8 mouse cellular contexts compared by ENCODE assay signal in the genomic region with DNA sequence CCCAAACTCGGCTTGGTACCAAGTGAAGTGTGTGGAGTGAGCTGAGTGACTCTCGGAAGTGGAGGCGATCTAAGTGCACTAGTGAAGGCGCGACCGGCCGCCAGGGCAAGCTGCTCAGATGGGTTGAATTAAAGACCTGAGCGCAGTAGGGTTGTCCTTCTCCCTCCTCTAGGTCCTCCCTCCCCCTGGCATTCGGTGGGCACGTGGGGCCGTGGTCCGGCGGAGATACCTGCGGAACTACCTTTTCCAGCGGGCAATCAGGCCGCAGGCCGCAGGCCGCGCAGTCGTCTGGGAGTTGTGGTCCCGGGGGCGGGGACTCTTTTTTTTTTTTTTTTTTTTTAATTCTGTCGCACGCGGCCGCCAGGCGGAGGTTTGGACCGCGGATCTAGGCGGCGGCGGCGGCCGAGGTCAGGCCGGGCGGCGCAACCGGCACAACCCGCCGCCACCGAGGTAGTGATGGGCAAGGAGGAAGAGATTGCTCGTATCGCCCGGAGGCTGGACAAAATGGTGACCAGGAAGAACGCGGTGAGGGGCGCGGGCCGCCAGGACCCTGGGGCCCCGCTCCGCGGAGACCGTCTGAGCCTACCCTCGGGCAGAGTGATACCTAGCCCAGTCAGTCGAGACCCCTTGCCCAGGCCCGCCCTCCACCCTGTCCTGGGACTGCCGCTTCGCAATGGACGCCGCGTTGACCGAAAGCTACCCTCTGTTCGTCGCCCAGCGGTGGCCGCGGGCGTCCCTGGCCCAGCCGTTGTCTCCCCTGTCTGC. TPM values are rescaled to one million over a fixed set of nuclear protein-coding genes. Genes with fewer than 3 reads are reported as not detected.
DNase-seq lines count a peak whose midpoint lies in the region; ATAC-seq and TF ChIP-seq lines count a peak whose summit lies in the region.

Gene Tcea2 (plus strand): TSS at position 360 of the 765 bp plus-strand sequence.

- TF ChIP-seq CTCF in bone marrow macrophage, adult 2 months (IDR thresholded peaks at IDR 0.05; ENCODE audit: low read depth, low read length): no peak
- no peak; the same call in 1 of the 2 replicates for TF ChIP-seq CTCF in testis, adult 2 months (IDR thresholded peaks at IDR 0.05; ENCODE audit: control insufficient read depth, insufficient read depth, insufficient replicate concordance, low read depth, low read length)

- H3K27me3 ChIP-seq in forebrain, embryonic 10.5 days (ENCODE audit: poor library complexity, severe bottlenecking): peaks cover 18% of the 10 kb centered on the region
- H3K27me3 ChIP-seq in heart, embryonic 15.5 days: no peaks in the 10 kb centered on the region
- peaks cover 21% of the 10 kb centered on the region for H3K27me3 ChIP-seq in liver, embryonic 15.5 days
- H3K27me3 ChIP-seq in neural tube, embryonic 11.5 days (ENCODE audit: control insufficient read depth, insufficient read depth, low read length): no peaks in the 10 kb centered on the region
- no peaks in the 10 kb centered on the region for H3K27me3 ChIP-seq in testis, adult 2 months (ENCODE audit: control insufficient read depth, insufficient read depth, low read length)

- H3K9me3 ChIP-seq in forebrain, embryonic 10.5 days: no peaks in the 10 kb centered on the region
- H3K9me3 ChIP-seq in heart, embryonic 15.5 days (replicated peaks): no peaks in the 10 kb centered on the region
- no peaks in the 10 kb centered on the region for H3K9me3 ChIP-seq in liver, embryonic 15.5 days (replicated peaks)
- no peaks in the 10 kb centered on the region for H3K9me3 ChIP-seq in neural tube, embryonic 11.5 days (ENCODE audit: control insufficient read depth, low read length)

- DNase-seq in forebrain, embryonic 10.5 days (ENCODE audit: extremely low spot score, low spot score): peak; percentile 75
- peak; percentile 88 for DNase-seq in kidney, postnatal 14 days
- DNase-seq in neural tube, embryonic 11.5 days (ENCODE audit: low spot score): peak; percentile 80

- peak within 1 kb of the TSS; percentile 68 for H3K4me3 ChIP-seq in bone marrow macrophage, adult 2 months (ENCODE audit: insufficient read depth, low read length)
- H3K4me3 ChIP-seq in forebrain, embryonic 10.5 days: peak within 1 kb of the TSS; percentile 75
- H3K4me3 ChIP-seq in heart, embryonic 15.5 days: peak within 1 kb of the TSS; percentile 81
- H3K4me3 ChIP-seq in liver, embryonic 15.5 days (replicated peaks): peak within 1 kb of the TSS; percentile 60
- H3K4me3 ChIP-seq in neural tube, embryonic 11.5 days (ENCODE audit: low read depth, low read length): peak within 1 kb of the TSS; percentile 60
- H3K4me3 ChIP-seq in testis, adult 2 months (ENCODE audit: control insufficient read depth, low read depth, low read length): peak within 1 kb of the TSS; percentile 97

- WGBS in forebrain, embryonic 10.5 days: under 1% methylated on average over 68 of the region's 69 CpGs
- WGBS in heart, embryonic 15.5 days: under 1% methylated on average over 61 of the region's 69 CpGs
- WGBS in liver, embryonic 15.5 days (ENCODE audit: insufficient replicate concordance): under 1% methylated on average over 62 of the region's 69 CpGs
- WGBS in neural tube, embryonic 11.5 days: 1% methylated on average over 47 of the region's 69 CpGs

- H3K36me3 ChIP-seq in forebrain, embryonic 10.5 days (replicated peaks): peaks cover 3% of the 10 kb centered on the region; the same call in 1 of the 2 replicates
- H3K36me3 ChIP-seq in heart, embryonic 15.5 days: no peaks in the 10 kb centered on the region
- H3K36me3 ChIP-seq in liver, embryonic 15.5 days (replicated peaks): no peaks in the 10 kb centered on the region; the same call in 1 of the 2 replicates
- no peaks in the 10 kb centered on the region for H3K36me3 ChIP-seq in neural tube, embryonic 11.5 days (ENCODE audit: control insufficient read depth, insufficient read depth, low read length)
- no peaks in the 10 kb centered on the region for H3K36me3 ChIP-seq in testis, adult 2 months (ENCODE audit: control insufficient read depth, insufficient read depth, low read length)

- H3K4me2 ChIP-seq in heart, embryonic 15.5 days: peak within 1 kb of the TSS; percentile 95
- peak within 1 kb of the TSS; percentile 81 for H3K4me2 ChIP-seq in liver, embryonic 15.5 days
- peak within 1 kb of the TSS; percentile 93 for H3K4me2 ChIP-seq in neural tube, embryonic 11.5 days (ENCODE audit: low read depth)

- no peak for TF ChIP-seq POLR2A in bone marrow macrophage, adult 2 months (IDR thresholded peaks at IDR 0.05; ENCODE audit: borderline replicate concordance, low read depth, low read length)
- no peak for TF ChIP-seq POLR2A in testis, adult 2 months (IDR thresholded peaks at IDR 0.05; ENCODE audit: control insufficient read depth, low read depth, low read length)

- H3K27ac ChIP-seq in bone marrow macrophage, adult 2 months (ENCODE audit: insufficient read depth, low read depth, low read length): peak within 1 kb of the TSS; percentile 22
- H3K27ac ChIP-seq in forebrain, embryonic 10.5 days: peak within 1 kb of the TSS; percentile 91
- peak within 1 kb of the TSS; percentile 59 for H3K27ac ChIP-seq in heart, embryonic 15.5 days
- no peak within 1 kb of the TSS for H3K27ac ChIP-seq in liver, embryonic 15.5 days (replicated peaks)
- H3K27ac ChIP-seq in neural tube, embryonic 11.5 days (ENCODE audit: low read depth, low read length): no peak within 1 kb of the TSS
- peak within 1 kb of the TSS; percentile 95 for H3K27ac ChIP-seq in testis, adult 2 months (ENCODE audit: control insufficient read depth, insufficient read depth, low read depth, low read length)

- ATAC-seq in CD4-positive, CD25-positive, alpha-beta regulatory T cell, adult 4 months: peak; percentile 57
- peak; percentile 19 for ATAC-seq in heart, embryonic 15.5 days (replicated peaks; ENCODE audit: insufficient number of reproducible peaks, insufficient read depth, low FRiP score, low read depth)
- peak; percentile 22; the same call in 1 of the 2 replicates for ATAC-seq in liver, embryonic 15.5 days (ENCODE audit: insufficient read depth)
- ATAC-seq in neural tube, embryonic 11.5 days (ENCODE audit: insufficient read depth, low FRiP score, low TSS enrichment): peak; percentile 67

- peak within 1 kb of the TSS; percentile 87 for H3K9ac ChIP-seq in heart, embryonic 15.5 days
- H3K9ac ChIP-seq in liver, embryonic 15.5 days: peak within 1 kb of the TSS; percentile 54
- peak within 1 kb of the TSS; percentile 86 for H3K9ac ChIP-seq in neural tube, embryonic 11.5 days (ENCODE audit: low read length)

- peaks cover 17% of the 10 kb centered on the region for H3K4me1 ChIP-seq in bone marrow macrophage, adult 2 months (ENCODE audit: control insufficient read depth, insufficient read depth, low read length)
- peaks cover 45% of the 10 kb centered on the region for H3K4me1 ChIP-seq in forebrain, embryonic 10.5 days
- H3K4me1 ChIP-seq in heart, embryonic 15.5 days (replicated peaks): peaks cover 23% of the 10 kb centered on the region
- H3K4me1 ChIP-seq in liver, embryonic 15.5 days (replicated peaks): peaks cover 32% of the 10 kb centered on the region
- peaks cover 6% of the 10 kb centered on the region; the same call in 1 of the 2 replicates for H3K4me1 ChIP-seq in neural tube, embryonic 11.5 days (ENCODE audit: control insufficient read depth, insufficient read depth, low read length)
- H3K4me1 ChIP-seq in testis, adult 2 months (ENCODE audit: control insufficient read depth, insufficient read depth, low read length): peaks cover 8% of the 10 kb centered on the region

RNA-seq across cellular contexts. Expression of gene Tcea2, which starts in this region (rescaled TPM):
- polyA plus RNA-seq in CD4-positive, CD25-positive, alpha-beta regulatory T cell, adult 4 months (2017; shearing (Covaris generic)): 10 to 100 TPM; 14.3 to 16.0 TPM
- 4.4 and 7.0 TPM in 2 replicates for polyA plus RNA-seq in bone marrow macrophage, adult 2 months (2012; ENCODE audit: insufficient read depth, insufficient read length, missing spikeins)
- 17.0 and 18.7 TPM in 2 replicates for polyA plus RNA-seq in forebrain, embryonic 10.5 days (2016; fragmentation: Nextera tagmentation; extraction: Ambion mirVana)
- polyA plus RNA-seq in heart, embryonic 15.5 days (2015; fragmentation: Nextera tagmentation; extraction: Ambion mirVana): 13.5 and 19.2 TPM in 2 replicates
- polyA plus RNA-seq in liver, embryonic 15.5 days (2015; fragmentation: Nextera tagmentation; extraction: Ambion mirVana): 1.3 and 2.7 TPM in 2 replicates
- 20.9 and 26.6 TPM in 2 replicates for polyA plus RNA-seq in neural tube, embryonic 11.5 days (2014; fragmentation: Nextera tagmentation; extraction: Ambion mirVana)
- polyA plus RNA-seq in testis, adult 2 months (2012; rRNA removed): 577 and 632 TPM in 2 replicates

Comparison
In these comparisons a context has a peak if more than half of its experiments do, and no peak if none do; other contexts are left out.
1. RNA of gene Tcea2 (polyA plus RNA-seq): 577 to 632 TPM in testis, adult 2 months; 20.9 to 26.6 TPM in neural tube, embryonic 11.5 days, 17.0 to 18.7 TPM in forebrain, embryonic 10.5 days, 14.3 to 16.0 TPM in CD4-positive, CD25-positive, alpha-beta regulatory T cell, adult 4 months, 13.5 to 19.2 TPM in heart, embryonic 15.5 days, 4.4 to 7.0 TPM in bone marrow macrophage, adult 2 months and 1.3 to 2.7 TPM in liver, embryonic 15.5 days; every median in the first group is over 10 times any median in the second.
2. H3K27ac ChIP-seq: peak in bone marrow macrophage, adult 2 months (single experiment), forebrain, embryonic 10.5 days (single experiment), heart, embryonic 15.5 days (single experiment) and testis, adult 2 months (single experiment); none in liver, embryonic 15.5 days (single experiment) and neural tube, embryonic 11.5 days (single experiment).
3. Peak in every context shown above with its lines, with median percentiles within 50 percentile points of each other: ATAC-seq, H3K4me3 ChIP-seq, DNase-seq, H3K4me2 ChIP-seq and H3K9ac ChIP-seq.